Mouse (Mus musculus) hindbrain, embryonic 14.5 days (tissue): ENCODE data around the gene Ajuba. TPM values are rescaled to one million over a fixed set of nuclear protein-coding genes. Genes with fewer than 3 reads are reported as not detected.

Source experiments
- ATAC-seq: fragments of 200-750 bp; cut with Nextera tagmentation; 2 replicates; pipeline ENCODE4 v1.8.0; 2017; ENCODE audit warnings: moderate number of reproducible peaks, mild to moderate bottlenecking, moderate TSS enrichment, moderate library complexity; ENCODE audit not compliant: low FRiP score
- DNase-seq: peaks from one replicate; pipeline ENCODE4 v3.0.0-alpha.2; 2015; ENCODE audit warnings: low spot score
- H3K27ac ChIP-seq: fragments of 300-500 bp; sonication (generic); 2 replicates; pipeline ENCODE4 v1.5.1; 2014; ENCODE audit warnings: mild to moderate bottlenecking, moderate library complexity
- H3K27me3 ChIP-seq: fragments of 300-500 bp; sonication (generic); 2 replicates; pipeline ENCODE4 v1.6.1; 2014; ENCODE audit warnings: mild to moderate bottlenecking, low read length, mixed read lengths; ENCODE audit not compliant: control insufficient read depth, insufficient read depth
- H3K36me3 ChIP-seq: fragments of 300-500 bp; sonication (generic); replicated peaks from 2 replicates; pipeline ENCODE4 v1.6.1; 2014; ENCODE audit not compliant: control insufficient read depth, insufficient read depth
- H3K4me1 ChIP-seq: fragments of 300-500 bp; sonication (generic); replicated peaks from 2 replicates; pipeline ENCODE4 v1.6.1; 2014; ENCODE audit warnings: antibody characterized with exemption, low read length, mixed read lengths; ENCODE audit not compliant: control insufficient read depth, insufficient read depth
- H3K4me2 ChIP-seq: fragments of 300-500 bp; sonication (generic); replicated peaks from 2 replicates; pipeline ENCODE4 v1.6.1; 2014; ENCODE audit warnings: mild to moderate bottlenecking, moderate library complexity
- H3K4me3 ChIP-seq: fragments of 300-500 bp; sonication (generic); replicated peaks from 2 replicates; pipeline ENCODE4 v1.5.1; 2014; ENCODE audit warnings: mild to moderate bottlenecking, low read length
- H3K9ac ChIP-seq: fragments of 300-500 bp; sonication (generic); 2 replicates; pipeline ENCODE4 v1.6.1; 2014
- H3K9me3 ChIP-seq: fragments of 300-500 bp; sonication (generic); 2 replicates; pipeline ENCODE4 v1.6.1; 2016; ENCODE audit warnings: low read length; ENCODE audit not compliant: control insufficient read depth
- WGBS: fragments of 180-500 bp; shearing (Covaris S2); extraction: QIAGEN DNeasy Blood & Tissue Kit; methylation state at CpG from one replicate; pipeline ENCODE4 v1.1.7; 2014; 5-methylcytosine and 5-hydroxymethylcytosine counted together
- polyA plus RNA-seq: library from polyadenylated mRNA; unstranded; fragments of >200 nt; fragmentation: Nextera tagmentation; extraction: Ambion mirVana; gene quantifications from 2 replicates; pipeline ENCODE4 v1.2.1, GENCODE M21; 2014

Gene Ajuba
- polyA plus RNA-seq, 1 experiment from 2014 or later: 5.0 TPM

DNA sequence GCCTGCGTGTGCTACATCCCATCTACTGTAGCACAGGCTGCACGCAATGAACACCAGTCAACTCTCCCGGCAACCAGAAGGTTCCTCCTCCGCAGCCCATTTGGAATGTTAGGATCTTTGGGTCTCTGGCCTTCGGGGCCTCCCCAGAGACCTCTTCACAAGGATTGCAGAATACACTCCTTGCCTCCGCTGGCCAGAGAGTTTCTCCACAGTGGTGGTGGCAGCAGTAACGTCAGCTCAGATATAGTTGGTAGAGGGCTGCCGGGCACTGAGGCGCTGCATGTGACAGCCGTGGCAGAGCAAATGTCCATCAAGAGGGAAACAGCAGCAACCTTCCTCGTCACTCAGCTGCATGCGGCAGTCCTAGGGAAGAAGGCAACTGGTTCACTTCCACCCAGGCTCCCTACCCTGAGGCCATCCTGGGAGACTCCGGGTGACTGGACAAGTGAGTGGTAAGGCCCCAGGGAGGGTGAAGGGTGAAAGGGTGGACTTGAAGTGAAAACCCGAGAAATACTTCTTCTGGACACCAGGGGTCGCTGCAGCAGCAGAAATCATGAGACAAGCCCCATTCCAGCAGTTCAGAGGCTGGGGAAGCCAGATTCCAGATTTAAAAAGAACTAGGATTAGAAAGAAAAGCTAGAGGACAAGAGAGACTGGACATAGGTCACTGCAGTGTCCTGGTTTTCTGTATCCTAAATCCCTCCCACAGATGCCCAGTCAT is 8.5 kb downstream of the Ajuba start:
- Histone ChIP-seq H3K9me3 (no peaks in the 10 kb centered on the region), H3K4me1 (peaks cover 10% of the 10 kb centered on the region; the same call in 1 of the 2 replicates), H3K4me2 (no peak overlapping the region), H3K4me3 (no peak overlapping the region), H3K27ac (no peak overlapping the region), H3K9ac (no peak overlapping the region), H3K36me3 (peaks cover 5% of the 10 kb centered on the region; the same call in 1 of the 2 replicates), H3K27me3 (0 out of 2 replicates have a peak, but pooled peaks cover 4% of the 10 kb centered on the region)
- ATAC-seq (no peak), DNase-seq (peak; percentile 80)
- 75% methylated on average over 15 of the region's 15 CpGs for WGBS

DNA sequence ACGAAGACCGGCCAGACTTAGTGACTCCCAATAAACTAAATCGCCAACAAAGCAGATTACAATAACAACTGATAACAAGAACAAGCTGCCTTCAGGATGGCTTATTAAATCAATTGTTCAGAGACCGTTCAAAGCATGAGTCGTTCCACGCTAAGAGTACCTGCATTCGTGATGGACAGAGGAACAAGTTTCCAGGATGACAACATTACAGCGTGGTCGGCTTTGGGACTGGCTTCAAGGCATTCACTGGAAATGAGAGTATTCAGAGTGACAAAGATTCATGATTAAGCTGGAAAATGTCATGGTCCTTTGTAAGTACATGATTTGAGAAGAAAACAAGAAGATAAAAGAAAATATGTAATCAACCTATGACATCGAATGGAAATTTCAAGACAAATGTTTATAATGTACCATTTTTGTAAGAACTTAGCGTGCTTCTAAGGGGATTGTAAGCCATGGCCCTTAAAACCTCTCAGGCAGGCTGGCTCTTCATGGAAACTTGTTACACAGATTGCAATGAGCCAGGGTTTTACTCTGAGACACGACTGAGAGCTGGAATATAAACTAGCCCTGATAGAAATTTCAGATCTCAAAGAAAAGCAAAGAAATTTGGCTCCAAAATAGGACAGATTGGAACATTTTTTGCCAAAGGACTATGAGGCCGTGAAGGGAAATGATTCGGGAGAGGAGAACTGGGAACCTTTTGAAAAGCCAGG is 16.7 kb downstream of the Ajuba start:
- Histone ChIP-seq H3K4me3 (no peak overlapping the region), H3K9me3 (no peaks in the 10 kb centered on the region), H3K4me2 (no peak overlapping the region), H3K4me1 (no peaks in the 10 kb centered on the region), H3K9ac (no peak overlapping the region), H3K27me3 (no peaks in the 10 kb centered on the region), H3K27ac (no peak overlapping the region), H3K36me3 (no peaks in the 10 kb centered on the region)
- no peak for DNase-seq
- 87% methylated on average over 14 of the region's 14 CpGs for WGBS
- ATAC-seq: no peak

DNA sequence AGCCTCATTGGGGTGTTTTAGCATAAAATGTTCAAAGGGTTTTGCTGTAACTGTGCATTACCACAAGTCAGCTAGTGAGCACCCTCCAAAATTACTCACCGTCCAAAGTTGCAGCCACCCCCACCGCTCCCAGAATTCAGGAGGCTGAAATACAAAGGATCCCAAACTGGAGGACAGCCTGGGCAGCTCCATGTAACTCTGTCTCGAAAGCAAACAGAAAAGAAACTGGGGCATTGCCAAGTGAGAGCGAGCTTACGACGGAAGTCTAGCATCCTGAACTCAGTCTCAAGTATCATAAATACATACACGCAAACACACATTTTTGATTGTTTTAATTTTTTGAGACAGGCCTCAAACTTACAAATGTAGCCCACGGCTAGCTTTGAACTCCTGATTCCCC is 20.0 kb downstream of the Ajuba start:
- DNase-seq (no peak), ATAC-seq (no peak)
- Histone ChIP-seq H3K36me3 (no peaks in the 10 kb centered on the region), H3K4me2 (no peak overlapping the region), H3K4me1 (0 out of 2 replicates have a peak, but pooled peaks cover 6% of the 10 kb centered on the region), H3K27me3 (no peaks in the 10 kb centered on the region), H3K9me3 (no peaks in the 10 kb centered on the region), H3K4me3 (no peak overlapping the region), H3K27ac (no peak overlapping the region), H3K9ac (no peak overlapping the region)
- 78% methylated on average over 8 of the region's 8 CpGs for WGBS

DNA sequence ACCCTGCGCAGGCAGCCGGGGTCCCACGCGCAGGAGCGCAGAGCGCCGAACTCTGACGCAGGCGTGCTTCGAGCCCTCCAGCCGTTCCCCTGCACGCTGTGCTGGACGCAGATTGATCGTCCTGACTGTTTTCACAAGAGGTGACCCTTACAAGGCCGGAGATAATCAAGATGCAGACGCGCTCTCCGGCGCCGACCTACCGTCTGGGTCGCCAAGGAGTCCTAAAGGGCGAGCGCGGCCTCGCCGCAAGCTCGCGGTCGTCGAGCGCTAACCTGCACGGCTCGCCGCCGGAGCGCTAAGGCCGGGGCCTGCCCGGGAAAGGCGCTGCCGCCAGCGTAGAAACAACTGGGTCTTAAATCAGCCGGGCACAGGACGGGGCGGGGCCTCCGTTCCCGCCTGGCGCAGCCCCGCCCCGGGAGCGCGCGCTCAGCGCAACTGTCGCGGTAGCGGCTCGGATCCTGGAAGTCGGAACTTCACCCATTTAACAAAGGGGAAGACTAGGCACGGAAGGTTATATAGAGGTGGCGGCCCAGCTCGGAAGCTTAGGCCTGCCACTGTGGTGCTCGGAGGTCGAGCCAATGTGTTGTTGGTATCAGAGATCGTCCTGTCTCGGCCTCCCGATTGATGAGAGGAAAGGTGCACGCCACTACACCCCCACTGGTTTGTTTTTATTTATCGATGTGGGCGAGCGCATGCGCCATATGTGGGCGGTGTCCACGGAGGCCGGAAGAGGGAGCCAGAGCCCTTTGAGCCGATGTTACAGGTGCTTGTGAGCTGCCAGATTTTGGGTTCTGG is 23.2 kb downstream of the Ajuba start, which contains the start of gene Haus4:
Haus4 (minus strand) TSS at position 642 of the 795 bp plus-strand sequence.
- Histone ChIP-seq H3K36me3 (0 out of 2 replicates have a peak, but pooled peaks cover 3% of the 10 kb centered on the region), H3K4me1 (0 out of 2 replicates have a peak, but pooled peaks cover 6% of the 10 kb centered on the region), H3K27me3 (no peaks in the 10 kb centered on the region), H3K9me3 (no peaks in the 10 kb centered on the region), H3K4me2 (peak within 1 kb of the TSS; percentile 82), H3K27ac (peak within 1 kb of the TSS; percentile 47; the same call in 1 of the 2 replicates), H3K9ac (peak within 1 kb of the TSS; percentile 60), H3K4me3 (peak within 1 kb of the TSS; percentile 49)
- DNase-seq: peak; percentile 79
- WGBS: under 1% methylated on average over 76 of the region's 76 CpGs
- peak; percentile 91 for ATAC-seq

DNA sequence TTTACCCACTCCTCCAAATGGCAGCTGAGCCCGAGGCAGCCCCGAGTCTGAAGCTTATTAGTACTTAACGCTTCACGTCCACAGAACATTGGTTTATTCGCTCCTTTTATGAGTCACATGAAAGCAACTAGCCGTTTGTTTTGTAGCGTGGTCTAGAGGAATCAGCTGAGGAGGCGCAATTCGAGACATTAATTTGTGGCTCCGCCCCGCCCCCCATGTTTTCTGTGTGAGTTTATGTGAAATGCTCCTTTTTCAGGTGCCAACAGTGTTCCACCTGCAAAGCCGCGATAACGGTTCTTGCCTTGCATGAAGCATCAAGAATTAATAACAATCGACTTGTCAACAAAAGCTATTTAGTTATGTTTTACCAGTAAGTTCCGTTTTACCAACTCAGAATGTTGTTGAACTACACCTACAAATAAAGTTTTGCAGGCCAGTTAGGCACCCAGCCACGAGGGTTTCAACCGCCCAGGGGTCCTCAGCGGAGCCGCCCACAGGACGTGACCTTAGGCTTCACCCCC is 23.8 kb downstream of the Ajuba start:
- Histone ChIP-seq H3K9me3 (no peaks in the 10 kb centered on the region), H3K4me2 (peak overlapping the region; percentile 82), H3K36me3 (0 out of 2 replicates have a peak, but pooled peaks cover 9% of the 10 kb centered on the region), H3K4me3 (peak overlapping the region; percentile 49), H3K4me1 (0 out of 2 replicates have a peak, but pooled peaks cover 6% of the 10 kb centered on the region), H3K27ac (no peak overlapping the region), H3K27me3 (no peaks in the 10 kb centered on the region), H3K9ac (peak overlapping the region; percentile 60)
- 4% methylated on average over 21 of the region's 21 CpGs for WGBS
- peak; percentile 48 for DNase-seq
- ATAC-seq: 0 out of 2 replicates have a peak, but pooled peaks have one; percentile 5

DNA sequence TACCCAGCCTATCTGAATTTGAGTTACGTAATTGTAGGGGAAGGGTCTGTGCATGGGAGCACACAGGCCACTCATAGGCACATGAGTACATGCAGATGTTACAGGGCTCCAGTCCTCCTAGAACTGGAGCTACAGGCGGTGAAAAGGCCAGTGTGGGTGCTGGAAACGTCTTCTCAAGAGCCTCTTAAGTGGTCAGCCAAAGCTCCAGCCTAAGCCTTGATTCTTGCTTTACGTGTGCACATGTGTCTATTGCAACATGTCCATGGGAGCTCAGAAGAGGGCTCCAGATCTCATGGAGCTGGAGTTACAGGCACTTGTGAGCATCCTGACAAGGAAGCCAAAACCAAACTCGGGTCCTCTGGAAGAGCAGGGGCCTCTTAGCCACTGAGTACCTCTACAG is 32.7 kb downstream of the Ajuba start:
- DNase-seq (no peak), ATAC-seq (no peak)
- H3K27me3 ChIP-seq: no peaks in the 10 kb centered on the region
- peaks cover 16% of the 10 kb centered on the region for H3K36me3 ChIP-seq
- H3K4me1 ChIP-seq: no peaks in the 10 kb centered on the region
- no peak overlapping the region for H3K9ac ChIP-seq
- H3K9me3 ChIP-seq: no peaks in the 10 kb centered on the region
- WGBS: 93% methylated on average over 5 of the region's 5 CpGs
- no peak overlapping the region for H3K27ac ChIP-seq
- H3K4me3 ChIP-seq: no peak overlapping the region
- H3K4me2 ChIP-seq: no peak overlapping the region

DNA sequence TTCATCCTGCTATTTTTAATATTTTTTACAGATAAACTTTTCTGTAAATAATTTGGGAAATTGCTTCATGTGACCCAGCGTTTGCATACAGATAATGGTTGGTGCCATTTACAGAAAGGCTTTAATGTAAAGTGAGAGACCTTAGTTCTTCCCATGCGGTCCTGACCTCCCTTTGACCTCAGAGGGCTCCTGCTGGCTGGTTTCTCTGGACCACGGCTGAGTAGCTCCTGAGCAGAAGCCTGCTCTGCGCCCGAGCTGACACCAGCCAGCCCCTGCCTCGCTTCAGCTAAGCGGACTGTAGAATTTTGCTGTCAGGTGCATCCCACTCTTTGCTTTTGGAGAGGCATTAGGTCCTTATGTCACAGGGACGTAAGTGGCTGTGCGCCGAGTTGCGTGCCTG is 36.6 kb downstream of the Ajuba start:
- no peak overlapping the region for H3K4me2 ChIP-seq
- H3K36me3 ChIP-seq: 0 out of 2 replicates have a peak, but pooled peaks cover 3% of the 10 kb centered on the region
- WGBS: 50% methylated on average over 11 of the region's 11 CpGs
- DNase-seq: no peak
- no peaks in the 10 kb centered on the region for H3K4me1 ChIP-seq
- no peak overlapping the region for H3K4me3 ChIP-seq
- H3K27me3 ChIP-seq: no peaks in the 10 kb centered on the region
- ATAC-seq: no peak
- H3K9me3 ChIP-seq: no peaks in the 10 kb centered on the region
- no peak overlapping the region for H3K9ac ChIP-seq
- no peak overlapping the region for H3K27ac ChIP-seq

DNA sequence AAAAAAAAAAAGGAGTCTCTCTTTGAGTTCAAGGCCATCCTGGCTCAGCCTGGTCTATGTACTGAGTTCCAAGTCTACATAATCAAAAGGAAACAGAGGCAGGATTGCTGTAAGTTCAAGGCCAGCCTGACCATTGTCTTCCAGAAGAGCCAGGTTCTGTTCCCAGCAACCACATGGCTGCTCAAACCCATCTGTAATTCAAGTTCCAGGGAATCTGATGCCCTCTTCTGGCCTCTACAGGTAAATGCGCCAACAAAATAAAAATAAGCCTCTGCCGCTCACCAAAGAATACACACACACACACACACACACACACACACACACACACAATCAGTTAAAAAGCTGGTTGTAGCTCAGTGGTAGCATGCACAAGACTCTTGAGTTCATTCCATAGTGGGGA is 38.8 kb downstream of the Ajuba start:
- Histone ChIP-seq H3K4me3 (no peak overlapping the region), H3K4me1 (no peaks in the 10 kb centered on the region), H3K27ac (no peak overlapping the region), H3K27me3 (no peaks in the 10 kb centered on the region), H3K9me3 (no peaks in the 10 kb centered on the region), H3K36me3 (0 out of 2 replicates have a peak, but pooled peaks cover 3% of the 10 kb centered on the region), H3K4me2 (no peak overlapping the region), H3K9ac (no peak overlapping the region)
- no peak for ATAC-seq
- WGBS: 100% methylated on average over 2 of the region's 2 CpGs
- no peak for DNase-seq
